Comparison of ENCODE assay signal across 10 mouse cellular contexts in the genomic region with DNA sequence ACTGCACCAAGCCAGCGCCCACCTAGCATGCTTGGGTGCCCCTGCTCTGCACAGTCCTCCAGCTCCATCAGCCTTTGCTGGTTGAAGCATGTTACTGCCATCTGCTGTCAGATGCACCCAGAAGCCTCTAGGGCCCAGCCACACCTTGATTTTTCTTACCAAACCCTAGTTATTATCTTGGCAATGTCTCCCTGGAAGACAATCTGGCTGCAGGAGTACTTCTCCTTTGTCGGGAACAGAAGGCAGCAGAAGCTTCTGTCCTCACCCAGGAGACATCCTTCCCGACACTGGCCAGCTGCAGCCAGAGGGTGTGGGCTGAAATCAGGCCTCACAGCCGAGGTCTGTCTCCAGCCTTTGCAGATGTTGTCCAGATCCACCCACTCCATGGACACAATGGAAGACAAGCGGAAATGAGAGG. TPM values are rescaled to one million over a fixed set of nuclear protein-coding genes. Genes with fewer than 3 reads are reported as not detected.
A peak's percentile ranks its signal among the peaks of the same experiment; 100 is the strongest.
DNase-seq lines count a peak whose midpoint lies in the region; ATAC-seq and TF ChIP-seq lines count a peak whose summit lies in the region.
"Had no signal": no experiment of that assay in that cellular context is flagged by ENCODE, and none has a peak within 500 bp of the region (broad histone marks: within the 10 kb centered on the region; RNA-seq: fewer than 3 reads in every experiment).

No protein-coding gene starts in this region.

- H3K27me3 ChIP-seq in forebrain, postnatal 0 days (ENCODE audit: insufficient read depth, low read length), result no peaks in the 10 kb centered on the region
- H3K27me3 ChIP-seq in thymus, adult 2 months (ENCODE audit: control insufficient read depth, insufficient read depth, low read length), result no peaks in the 10 kb centered on the region

- peaks cover 6% of the 10 kb centered on the region; the same call in 1 of the 2 replicates for H3K4me1 ChIP-seq in forebrain, postnatal 0 days (ENCODE audit: insufficient read depth)
- peaks cover 40% of the 10 kb centered on the region for H3K4me1 ChIP-seq in thymus, adult 2 months (replicated peaks; ENCODE audit: control insufficient read depth, insufficient read depth, low read length)

- peak; percentile 62 for TF ChIP-seq CTCF in forebrain, postnatal 0 days (IDR thresholded peaks at IDR 0.05; ENCODE audit: low read depth)
- TF ChIP-seq CTCF in thymus, adult 2 months (IDR thresholded peaks at IDR 0.05; ENCODE audit: borderline replicate concordance, control insufficient read depth, extremely low read depth, insufficient read depth, low read length, poor library complexity), result 0 out of 2 replicates have a peak, but pooled peaks have one; percentile 18

- intact Hi-C loops in heart, postnatal 36 days (cut with DNase I), result loop anchor here (2.0 to 10.0 kb wide), 3 partner anchors 57 to 385 kb away; partner anchors contain the start of genes Apold1 and Pbp2

- H3K27ac ChIP-seq in forebrain, postnatal 0 days (ENCODE audit: low read depth, low read length), result no peak overlapping the region
- H3K27ac ChIP-seq in thymus, adult 2 months (ENCODE audit: control insufficient read depth, insufficient read depth, low read length), result no peak overlapping the region

- 56% methylated on average over 5 of the region's 5 CpGs for whole genome bisulfite sequencing in forebrain, postnatal 0 days
- WGBS in thymus, adult 2 months, result 82% methylated on average over 5 of the region's 5 CpGs

- DNase-seq in ovary, postnatal 36 days (ENCODE audit: low spot score), result peak; percentile 15
- DNase-seq in ovary, postnatal 10 days (ENCODE audit: low spot score), result no peak
- DNase-seq in forebrain, postnatal 0 days, result peak; percentile 51
- DNase-seq in heart, postnatal 36 days, result peak; percentile 60 to 70
- DNase-seq in layer of hippocampus, adult 9-11 months, result peak; percentile 44
- peak; percentile 62 for DNase-seq in lung, postnatal 36 days
- DNase-seq in thymus, adult 2 months, result peak; percentile 53
- no peak for DNase-seq in cerebellum, adult 8-10 months

- peak; percentile 79 for ATAC-seq in forebrain, postnatal 0 days

- H3K9ac ChIP-seq in forebrain, postnatal 0 days, result no peak overlapping the region

- no peak overlapping the region for H3K4me3 ChIP-seq in forebrain, postnatal 0 days (ENCODE audit: low read depth, low read length)
- H3K4me3 ChIP-seq in thymus, adult 2 months (ENCODE audit: control insufficient read depth, insufficient read depth, low read length), result no peak overlapping the region

- H3K9me3 ChIP-seq in forebrain, postnatal 0 days (ENCODE audit: low read length), result no peaks in the 10 kb centered on the region

- no peaks in the 10 kb centered on the region for H3K36me3 ChIP-seq in forebrain, postnatal 0 days (ENCODE audit: insufficient read depth)
- H3K36me3 ChIP-seq in thymus, adult 2 months (ENCODE audit: control insufficient read depth, insufficient read depth, low read length), result no peaks in the 10 kb centered on the region

- H3K4me2 ChIP-seq in forebrain, postnatal 0 days (ENCODE audit: low read depth), result no peak overlapping the region

- TF ChIP-seq POLR2A in thymus, adult 2 months (IDR thresholded peaks at IDR 0.05; ENCODE audit: control insufficient read depth, extremely low read depth, insufficient read depth, low read length, poor library complexity), result no peak

RNA-seq across cellular contexts. Expression of gene Emp1, which starts 7.2 kb away (rescaled TPM):
- 11.4 and 37.0 TPM in 2 replicates for total RNA-seq in forebrain, postnatal 0 days (2014; rRNA removed)
- 3.8 and 4.3 TPM in 2 replicates for polyA plus RNA-seq in forebrain, postnatal 0 days (2015; fragmentation: Nextera tagmentation; extraction: Ambion mirVana)
- 10 to 100 TPM; 46.9 to 53.3 TPM for total RNA-seq in heart, postnatal 36 days (2021)
- 57.5 and 69.9 TPM in 2 replicates for polyA plus RNA-seq in thymus, adult 2 months (2012; rRNA removed)

RNA-seq across cellular contexts. Expression of gene Pbp2, which starts 59.4 kb away (rescaled TPM):
- total RNA-seq in forebrain, postnatal 0 days (2014; rRNA removed), result not detected in 2 replicates
- not detected in 2 replicates for polyA plus RNA-seq in forebrain, postnatal 0 days (2015; fragmentation: Nextera tagmentation; extraction: Ambion mirVana)
- not detected for total RNA-seq in heart, postnatal 36 days (2021)
- not detected in 2 replicates for polyA plus RNA-seq in thymus, adult 2 months (2012; rRNA removed)
- total RNA-seq: adrenal gland, postnatal 36 days; left cerebral cortex, postnatal 10 days had no signal

Comparison
In these comparisons a context has a peak if more than half of its experiments do, and no peak if none do; other contexts are left out.
1. DNase-seq: peak in ovary, postnatal 36 days (single experiment), forebrain, postnatal 0 days (single experiment), heart, postnatal 36 days (2 of 2), layer of hippocampus, adult 9-11 months (single experiment), lung, postnatal 36 days (single experiment) and thymus, adult 2 months (single experiment); none in ovary, postnatal 10 days (single experiment) and cerebellum, adult 8-10 months (single experiment).